Comparison of ENCODE assay signal across 10 mouse cellular contexts in the genomic region with DNA sequence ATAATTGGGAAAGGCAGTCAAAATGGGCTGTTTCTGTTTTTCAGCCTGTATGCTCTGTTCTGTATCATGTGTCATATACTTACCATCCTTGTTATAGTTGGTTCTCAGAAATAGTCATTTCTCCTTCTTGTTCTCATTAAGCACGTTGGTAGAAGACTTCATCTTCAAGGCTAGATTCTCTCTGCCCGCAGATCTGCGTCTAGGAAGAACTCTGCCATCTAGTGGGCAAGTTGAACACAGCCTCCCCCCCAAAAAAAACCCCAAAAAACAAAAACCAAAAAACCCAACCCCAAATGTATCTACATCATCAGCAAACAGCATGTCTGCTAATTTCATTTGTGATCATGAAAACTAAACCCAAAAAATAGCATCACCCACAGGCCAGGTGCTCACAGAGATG. TPM values are rescaled to one million over a fixed set of nuclear protein-coding genes. Genes with fewer than 3 reads are reported as not detected.
DNase-seq lines count a peak whose midpoint lies in the region; ATAC-seq and TF ChIP-seq lines count a peak whose summit lies in the region.
"Had no signal": no experiment of that assay in that cellular context is flagged by ENCODE, and none has a peak within 500 bp of the region (broad histone marks: within the 10 kb centered on the region; RNA-seq: fewer than 3 reads in every experiment).

No protein-coding gene starts in this region.

- no peak overlapping the region for H3K9ac ChIP-seq in limb, embryonic 14.5 days (ENCODE audit: low read depth, low read length, severe bottlenecking)
- H3K9ac ChIP-seq: liver, embryonic 13.5 days had no signal

- H3K4me1 ChIP-seq in limb, embryonic 14.5 days (ENCODE audit: control insufficient read depth, insufficient read depth, low read length), result no peaks in the 10 kb centered on the region; the same call in 1 of the 2 replicates
- H3K4me1 ChIP-seq in limb, embryonic 10.5 days, result no peaks in the 10 kb centered on the region
- no peaks in the 10 kb centered on the region; the same call in 1 of the 2 replicates for H3K4me1 ChIP-seq in hindbrain, embryonic 10.5 days (replicated peaks)

- 33% methylated on average over 3 of the region's 3 CpGs for WGBS in limb, embryonic 14.5 days
- 38% methylated on average over 3 of the region's 3 CpGs for WGBS in limb, embryonic 10.5 days
- WGBS in hindbrain, embryonic 10.5 days, result 50% methylated on average over 3 of the region's 3 CpGs

- peaks cover 16% of the 10 kb centered on the region for H3K36me3 ChIP-seq in limb, embryonic 14.5 days (ENCODE audit: control insufficient read depth, insufficient read depth, low read length)
- peaks cover 28% of the 10 kb centered on the region for H3K36me3 ChIP-seq in limb, embryonic 10.5 days
- H3K36me3 ChIP-seq in hindbrain, embryonic 10.5 days, result peaks cover 24% of the 10 kb centered on the region

- no peak overlapping the region for H3K4me2 ChIP-seq in limb, embryonic 14.5 days (replicated peaks; ENCODE audit: low read depth, low read length, severe bottlenecking)
- H3K4me2 ChIP-seq: embryonic facial prominence, embryonic 13.5 days; liver, embryonic 13.5 days had no signal

- no peaks in the 10 kb centered on the region for H3K9me3 ChIP-seq in limb, embryonic 14.5 days (ENCODE audit: control insufficient read depth, low read length)
- H3K9me3 ChIP-seq in limb, embryonic 10.5 days (replicated peaks), result no peaks in the 10 kb centered on the region
- H3K9me3 ChIP-seq in hindbrain, embryonic 10.5 days, result no peaks in the 10 kb centered on the region
- H3K9me3 ChIP-seq: embryonic facial prominence, embryonic 13.5 days; liver, embryonic 13.5 days had no signal

- H3K27me3 ChIP-seq in limb, embryonic 14.5 days (ENCODE audit: control insufficient read depth, insufficient read depth, low read length), result no peaks in the 10 kb centered on the region
- H3K27me3 ChIP-seq in limb, embryonic 10.5 days (ENCODE audit: low read depth, poor library complexity, severe bottlenecking), result no peaks in the 10 kb centered on the region
- H3K27me3 ChIP-seq in hindbrain, embryonic 10.5 days (ENCODE audit: insufficient read depth, poor library complexity, severe bottlenecking), result no peaks in the 10 kb centered on the region
- H3K27me3 ChIP-seq: embryonic facial prominence, embryonic 13.5 days; liver, embryonic 13.5 days had no signal

- no peak for TF ChIP-seq POLR2A in limb, embryonic 14.5 days (IDR thresholded peaks at IDR 0.05; ENCODE audit: borderline replicate concordance, extremely low read depth, insufficient read depth, insufficient read length)

- H3K27ac ChIP-seq in limb, embryonic 14.5 days (replicated peaks; ENCODE audit: low read depth, low read length), result no peak overlapping the region
- H3K27ac ChIP-seq in limb, embryonic 10.5 days, result no peak overlapping the region
- no peak overlapping the region for H3K27ac ChIP-seq in hindbrain, embryonic 10.5 days
- H3K27ac ChIP-seq: liver, embryonic 13.5 days had no signal

- peak; percentile 25 to 30 for DNase-seq in cerebellum, adult 18-20 months
- DNase-seq in cerebellum, adult 9-11 months, result no peak
- peak; percentile 32 for DNase-seq in limb, embryonic 14.5 days (ENCODE audit: low spot score)
- DNase-seq in limb, embryonic 10.5 days (ENCODE audit: low spot score), result no peak
- DNase-seq in R1 (ENCODE audit: low read depth, low spot score), result peak; percentile 34
- peak; percentile 40 for DNase-seq in lung, postnatal 14 days
- no peak for DNase-seq in adrenal gland, adult 2 months
- DNase-seq in hindbrain, embryonic 10.5 days (ENCODE audit: low spot score), result no peak
- DNase-seq: liver, embryonic 13.5 days had no signal

- no peak overlapping the region for H3K4me3 ChIP-seq in limb, embryonic 14.5 days (replicated peaks; ENCODE audit: low read length)
- no peak overlapping the region for H3K4me3 ChIP-seq in limb, embryonic 10.5 days
- no peak overlapping the region for H3K4me3 ChIP-seq in hindbrain, embryonic 10.5 days
- H3K4me3 ChIP-seq: embryonic facial prominence, embryonic 13.5 days; liver, embryonic 13.5 days had no signal

- ATAC-seq in limb, embryonic 14.5 days (ENCODE audit: low FRiP score, low read depth), result no peak

RNA-seq across cellular contexts. Expression of gene Gpr18, which starts 4.2 kb away (rescaled TPM):
- 0.36 TPM in 1 of 2 replicates, not detected in the other for polyA plus RNA-seq in limb, embryonic 14.5 days (2012; rRNA removed)
- polyA plus RNA-seq in limb, embryonic 14.5 days (2014; fragmentation: Nextera tagmentation; extraction: Ambion mirVana), result 0.26 TPM in 1 of 2 replicates, not detected in the other
- polyA plus RNA-seq in limb, embryonic 10.5 days (2016; fragmentation: Nextera tagmentation; extraction: Ambion mirVana), result 0.19 and 0.29 TPM in 2 replicates
- under 1 TPM in 1 of 2 experiments, not detected in 1; 0.38 TPM for total RNA-seq in adrenal gland, adult 2 months (2021)
- polyA plus RNA-seq in adrenal gland, adult 2 months (2012; rRNA removed), result 0.12 and 0.27 TPM in 2 replicates
- 0.20 and 0.21 TPM in 2 replicates for polyA plus RNA-seq in hindbrain, embryonic 10.5 days (2016; fragmentation: Nextera tagmentation; extraction: Ambion mirVana)
- polyA plus RNA-seq: liver, embryonic 13.5 days had no signal

RNA-seq across cellular contexts. Expression of gene Ubac2, which starts 41.3 kb away (rescaled TPM):
- 46.3 and 64.2 TPM in 2 replicates for polyA plus RNA-seq in limb, embryonic 14.5 days (2012; rRNA removed)
- polyA plus RNA-seq in limb, embryonic 14.5 days (2014; fragmentation: Nextera tagmentation; extraction: Ambion mirVana), result 66.9 and 70.7 TPM in 2 replicates
- 66.2 and 73.4 TPM in 2 replicates for polyA plus RNA-seq in limb, embryonic 10.5 days (2016; fragmentation: Nextera tagmentation; extraction: Ambion mirVana)
- 10 to 100 TPM; 30.4 to 42.2 TPM for total RNA-seq in adrenal gland, adult 2 months (2021)
- 66.7 and 69.0 TPM in 2 replicates for polyA plus RNA-seq in adrenal gland, adult 2 months (2012; rRNA removed)
- polyA plus RNA-seq in hindbrain, embryonic 10.5 days (2016; fragmentation: Nextera tagmentation; extraction: Ambion mirVana), result 69.4 and 70.9 TPM in 2 replicates

RNA-seq across cellular contexts. Expression of gene Gpr183, which starts 45.2 kb away (rescaled TPM):
- 2.8 and 3.4 TPM in 2 replicates for polyA plus RNA-seq in limb, embryonic 14.5 days (2012; rRNA removed)
- polyA plus RNA-seq in limb, embryonic 14.5 days (2014; fragmentation: Nextera tagmentation; extraction: Ambion mirVana), result 4.2 and 4.3 TPM in 2 replicates
- polyA plus RNA-seq in limb, embryonic 10.5 days (2016; fragmentation: Nextera tagmentation; extraction: Ambion mirVana), result 2.4 and 2.7 TPM in 2 replicates
- total RNA-seq in adrenal gland, adult 2 months (2021), result 1 to 10 TPM in 1 of 2 experiments, under 1 TPM in 1; 0.35 to 1.5 TPM
- polyA plus RNA-seq in adrenal gland, adult 2 months (2012; rRNA removed), result 0.62 and 0.67 TPM in 2 replicates
- 2.0 and 2.4 TPM in 2 replicates for polyA plus RNA-seq in hindbrain, embryonic 10.5 days (2016; fragmentation: Nextera tagmentation; extraction: Ambion mirVana)

Comparison
In these comparisons a context has a peak if more than half of its experiments do, and no peak if none do; other contexts are left out.
1. DNase-seq: peak in cerebellum, adult 18-20 months (2 of 2), limb, embryonic 14.5 days (single experiment), R1 (single experiment) and lung, postnatal 14 days (single experiment); none in cerebellum, adult 9-11 months (single experiment), limb, embryonic 10.5 days (single experiment), adrenal gland, adult 2 months (single experiment) and hindbrain, embryonic 10.5 days (single experiment).